Mouse (Mus musculus): Measurements from ENCODE around the gene Pgf. TPM values are rescaled to one million over a fixed set of nuclear protein-coding genes. Genes with fewer than 3 reads are reported as not detected.
"Not testable (repeated sequence)": the region's sequence is repeated elsewhere in the genome, so short reads cannot be mapped to it uniquely, and the experiment has no call there.

The Pgf gene
- polyA plus RNA-seq, 1 experiment from 2014 or later, result 15.9 TPM

DNA sequence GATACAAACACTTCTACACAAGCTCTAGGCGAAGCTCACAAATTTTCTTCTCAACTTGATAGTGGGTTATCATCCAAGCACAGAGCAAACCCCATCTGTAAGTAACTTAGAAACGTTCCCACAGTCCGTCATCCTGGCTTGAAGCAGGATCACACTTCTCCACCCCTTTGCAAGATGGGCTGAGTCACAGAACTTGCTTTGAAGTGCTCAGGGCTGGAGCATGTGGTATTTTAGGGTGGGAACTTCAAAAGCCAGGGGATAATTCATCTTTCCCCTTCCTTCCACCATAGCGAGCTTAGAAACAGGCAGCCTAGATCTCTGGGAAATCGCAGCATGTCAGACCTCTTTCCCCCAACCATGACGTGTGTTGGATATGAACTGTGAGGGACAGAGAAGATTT, 21.3 kb downstream of the Pgf start:
- Histone ChIP-seq H3K4me2 (replicated peaks) (no peak overlapping the region), H3K27ac (replicated peaks) (no peak overlapping the region; the same call in 1 of the 2 replicates), H3K36me3 (no peaks in the 10 kb centered on the region), H3K9me3 (replicated peaks) (no peaks in the 10 kb centered on the region), H3K9ac (no peak overlapping the region), H3K4me3 (replicated peaks) (no peak overlapping the region), H3K27me3 (peaks cover 5% of the 10 kb centered on the region), H3K4me1 (peaks cover 8% of the 10 kb centered on the region)
- ATAC-seq (ENCODE audit: insufficient number of reproducible peaks, low FRiP score, low TSS enrichment, low read depth), result no peak
- WGBS, result 28% methylated on average over 6 of the region's 6 CpGs

- Histone ChIP-seq H3K36me3 (no peaks in the 10 kb centered on the region), H3K4me1 (peaks cover 15% of the 10 kb centered on the region), H3K27me3 (peaks cover 26% of the 10 kb centered on the region), H3K9me3 (replicated peaks) (no peaks in the 10 kb centered on the region), H3K4me2 (replicated peaks) (no peak overlapping the region), H3K27ac (replicated peaks) (no peak overlapping the region), H3K4me3 (replicated peaks) (no peak overlapping the region), H3K9ac (no peak overlapping the region)
- no peak for ATAC-seq (ENCODE audit: insufficient number of reproducible peaks, low FRiP score, low TSS enrichment, low read depth)
- WGBS, result 70% methylated on average over 3 of the region's 3 CpGs
Measured at GRCm38 (mm10) chr12:85153011-85153410, 24.6 kb downstream of the Pgf start.

- ATAC-seq (ENCODE audit: insufficient number of reproducible peaks, low FRiP score, low TSS enrichment, low read depth), result peak; percentile 69; the same call in 1 of the 2 replicates
- Histone ChIP-seq H3K4me1 (peaks cover 16% of the 10 kb centered on the region), H3K36me3 (no peaks in the 10 kb centered on the region), H3K27me3 (peaks cover 26% of the 10 kb centered on the region), H3K9me3 (replicated peaks) (no peaks in the 10 kb centered on the region), H3K4me2 (replicated peaks) (peak within 1 kb of the TSS; percentile 24), H3K27ac (replicated peaks) (no peak within 1 kb of the TSS), H3K4me3 (replicated peaks) (peak within 1 kb of the TSS; percentile 21), H3K9ac (no peak within 1 kb of the TSS)
- 15% methylated on average over 28 of the region's 28 CpGs for WGBS
Measured at GRCm38 (mm10) chr12:85151002-85151774, 26.4 kb downstream of the Pgf start, which contains the start of gene Rps6kl1. Rps6kl1 (minus strand) TSS chr12:85151264.

DNA sequence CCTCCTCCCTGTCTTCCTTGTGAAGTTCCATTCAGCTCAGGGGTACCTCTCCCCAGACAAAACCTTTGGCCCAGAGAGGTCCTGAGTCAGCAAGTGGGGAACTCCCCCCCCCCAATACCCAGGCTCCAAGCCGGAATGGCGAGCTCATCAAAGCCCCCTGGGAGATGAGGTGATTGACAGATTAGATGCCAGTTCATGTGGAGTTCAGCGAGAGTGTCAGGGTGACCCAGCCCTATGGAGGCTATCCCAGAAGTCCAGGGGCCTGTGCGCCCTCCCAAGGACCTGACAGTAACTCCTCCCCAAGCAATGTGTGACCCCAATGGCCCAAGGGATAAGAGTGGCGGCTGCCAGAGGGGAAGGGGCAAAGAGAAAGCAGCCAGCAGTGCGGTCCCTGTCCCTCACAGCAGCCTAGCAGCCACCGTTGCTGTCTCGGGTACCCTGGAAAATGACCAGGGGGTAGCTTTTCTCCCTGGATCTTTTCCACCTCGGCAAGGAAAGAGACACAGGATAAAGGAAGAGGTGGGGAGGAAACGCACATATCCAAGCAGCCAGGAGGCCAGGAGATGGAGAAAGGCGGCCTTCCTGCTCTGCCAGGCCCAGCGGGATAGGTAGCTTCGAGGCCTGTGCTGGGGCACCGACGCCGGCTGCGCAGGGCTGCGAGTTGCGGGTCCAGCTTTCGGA, 27.1 kb downstream of the Pgf start:
- ATAC-seq (ENCODE audit: insufficient number of reproducible peaks, low FRiP score, low TSS enrichment, low read depth), result no peak
- Histone ChIP-seq H3K4me3 (replicated peaks) (peak overlapping the region; percentile 21), H3K9me3 (replicated peaks) (no peaks in the 10 kb centered on the region), H3K4me1 (peaks cover 23% of the 10 kb centered on the region), H3K27ac (replicated peaks) (no peak overlapping the region), H3K36me3 (no peaks in the 10 kb centered on the region), H3K27me3 (peaks cover 26% of the 10 kb centered on the region), H3K9ac (no peak overlapping the region), H3K4me2 (replicated peaks) (peak overlapping the region; percentile 24)
- WGBS, result 12% methylated on average over 20 of the region's 20 CpGs

DNA sequence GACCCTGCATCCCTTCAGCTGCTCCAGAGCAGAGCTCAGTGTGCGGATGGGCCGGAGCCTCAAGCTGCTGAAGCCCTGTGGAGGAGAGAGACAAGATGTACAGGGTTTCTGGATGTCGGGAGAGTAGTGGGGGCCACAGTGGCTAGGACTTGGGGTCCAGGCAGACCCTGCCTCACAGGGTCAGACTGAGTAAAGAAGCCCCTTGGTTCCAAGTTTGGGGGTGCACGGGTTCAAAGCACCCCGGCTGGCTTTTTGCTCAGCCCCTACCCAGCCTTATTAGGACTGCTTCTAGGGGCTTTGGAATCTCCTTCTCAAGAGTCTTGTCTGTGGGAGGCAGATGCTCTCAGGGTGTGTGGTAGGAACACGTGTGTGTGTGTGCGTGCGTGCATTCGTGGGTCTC, 30.7 kb downstream of the Pgf start:
- no peak overlapping the region for H3K9ac ChIP-seq
- H3K9me3 ChIP-seq (replicated peaks), result no peaks in the 10 kb centered on the region
- 74% methylated on average over 9 of the region's 9 CpGs for WGBS
- H3K4me3 ChIP-seq (replicated peaks), result no peak overlapping the region
- ATAC-seq (ENCODE audit: insufficient number of reproducible peaks, low FRiP score, low TSS enrichment, low read depth), result no peak
- no peak overlapping the region for H3K4me2 ChIP-seq (replicated peaks)
- no peaks in the 10 kb centered on the region for H3K36me3 ChIP-seq
- peaks cover 29% of the 10 kb centered on the region for H3K4me1 ChIP-seq
- no peak overlapping the region for H3K27ac ChIP-seq (replicated peaks)
- H3K27me3 ChIP-seq, result peaks cover 26% of the 10 kb centered on the region

GRCm38 (mm10) chr12:85146355-85146754, 31.2 kb downstream of the Pgf start:
- no peak overlapping the region for H3K4me3 ChIP-seq (replicated peaks)
- no peak overlapping the region for H3K4me2 ChIP-seq (replicated peaks)
- H3K27me3 ChIP-seq, result peaks cover 21% of the 10 kb centered on the region
- no peak for ATAC-seq (ENCODE audit: insufficient number of reproducible peaks, low FRiP score, low TSS enrichment, low read depth)
- H3K9ac ChIP-seq, result no peak overlapping the region
- no peaks in the 10 kb centered on the region for H3K36me3 ChIP-seq
- WGBS, result 29% methylated on average over 10 of the region's 11 CpGs
- peaks cover 28% of the 10 kb centered on the region for H3K4me1 ChIP-seq
- H3K9me3 ChIP-seq (replicated peaks), result no peaks in the 10 kb centered on the region
- H3K27ac ChIP-seq (replicated peaks), result no peak overlapping the region

GRCm38 (mm10) chr12:85145630-85146029, 32.0 kb downstream of the Pgf start:
- H3K36me3 ChIP-seq, result no peaks in the 10 kb centered on the region
- no peak overlapping the region for H3K4me2 ChIP-seq (replicated peaks)
- peaks cover 21% of the 10 kb centered on the region for H3K4me1 ChIP-seq
- WGBS, result 57% methylated on average over 9 of the region's 9 CpGs
- no peaks in the 10 kb centered on the region for H3K9me3 ChIP-seq (replicated peaks)
- peak overlapping the region; percentile 55; the same call in 1 of the 2 replicates for H3K27ac ChIP-seq (replicated peaks)
- H3K27me3 ChIP-seq, result peaks cover 14% of the 10 kb centered on the region
- ATAC-seq (ENCODE audit: insufficient number of reproducible peaks, low FRiP score, low TSS enrichment, low read depth), result peak; percentile 63
- no peak overlapping the region for H3K4me3 ChIP-seq (replicated peaks)
- H3K9ac ChIP-seq, result no peak overlapping the region

- no peak overlapping the region for H3K9ac ChIP-seq
- H3K27me3 ChIP-seq, result peaks cover 6% of the 10 kb centered on the region; the same call in 1 of the 2 replicates
- WGBS, result 86% methylated on average over 4 of the region's 4 CpGs
- no peak overlapping the region for H3K4me2 ChIP-seq (replicated peaks)
- 0 out of 2 replicates have a peak overlapping the region, but pooled peaks have one; percentile 7 for H3K27ac ChIP-seq (replicated peaks)
- no peak overlapping the region for H3K4me3 ChIP-seq (replicated peaks)
- no peaks in the 10 kb centered on the region for H3K36me3 ChIP-seq
- H3K4me1 ChIP-seq, result peaks cover 22% of the 10 kb centered on the region
- H3K9me3 ChIP-seq (replicated peaks), result no peaks in the 10 kb centered on the region
- no peak for ATAC-seq (ENCODE audit: insufficient number of reproducible peaks, low FRiP score, low TSS enrichment, low read depth)
Measured at GRCm38 (mm10) chr12:85144821-85145220, 32.8 kb downstream of the Pgf start.

DNA sequence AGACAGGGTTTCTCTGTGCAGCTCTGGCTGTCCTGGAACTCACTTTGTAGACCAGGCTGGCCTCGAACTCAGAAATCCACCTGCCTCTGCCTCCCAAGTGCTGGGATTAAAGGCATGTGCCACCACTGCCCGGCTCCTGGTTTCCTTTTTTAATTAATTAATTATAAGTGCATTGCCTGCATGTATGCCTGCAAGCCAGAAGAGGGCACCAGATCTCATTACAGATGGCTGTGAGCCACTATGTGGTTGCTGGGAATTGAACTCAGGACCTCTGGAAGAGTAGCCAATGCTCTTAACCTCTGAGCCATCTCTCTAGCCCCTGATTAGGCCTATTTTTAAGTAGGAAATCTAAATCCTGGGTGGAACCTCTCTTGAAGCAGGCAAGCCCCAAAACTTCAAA, 33.3 kb downstream of the Pgf start:
- WGBS, result 48% methylated on average over 2 of the region's 2 CpGs
- not testable (repeated sequence) for H3K9ac ChIP-seq; H3K4me2 ChIP-seq (replicated peaks); H3K9me3 ChIP-seq (replicated peaks); ATAC-seq (ENCODE audit: insufficient number of reproducible peaks, low FRiP score, low TSS enrichment, low read depth); H3K4me3 ChIP-seq (replicated peaks); H3K27me3 ChIP-seq; H3K27ac ChIP-seq (replicated peaks); H3K36me3 ChIP-seq
- peaks cover 22% of the 10 kb centered on the region for H3K4me1 ChIP-seq

GRCm38 (mm10) chr12:85142803-85143202, 34.8 kb downstream of the Pgf start:
- H3K4me1 ChIP-seq, result peaks cover 22% of the 10 kb centered on the region
- no peak overlapping the region for H3K27ac ChIP-seq (replicated peaks)
- H3K9ac ChIP-seq, result no peak overlapping the region
- peaks cover 5% of the 10 kb centered on the region for H3K27me3 ChIP-seq
- no peak overlapping the region for H3K4me2 ChIP-seq (replicated peaks)
- ATAC-seq (ENCODE audit: insufficient number of reproducible peaks, low FRiP score, low TSS enrichment, low read depth), result 0 out of 2 replicates have a peak, but pooled peaks have one; percentile 55
- H3K9me3 ChIP-seq (replicated peaks), result no peaks in the 10 kb centered on the region
- no peaks in the 10 kb centered on the region for H3K36me3 ChIP-seq
- 12% methylated on average over 4 of the region's 4 CpGs for WGBS
- H3K4me3 ChIP-seq (replicated peaks), result no peak overlapping the region

DNA sequence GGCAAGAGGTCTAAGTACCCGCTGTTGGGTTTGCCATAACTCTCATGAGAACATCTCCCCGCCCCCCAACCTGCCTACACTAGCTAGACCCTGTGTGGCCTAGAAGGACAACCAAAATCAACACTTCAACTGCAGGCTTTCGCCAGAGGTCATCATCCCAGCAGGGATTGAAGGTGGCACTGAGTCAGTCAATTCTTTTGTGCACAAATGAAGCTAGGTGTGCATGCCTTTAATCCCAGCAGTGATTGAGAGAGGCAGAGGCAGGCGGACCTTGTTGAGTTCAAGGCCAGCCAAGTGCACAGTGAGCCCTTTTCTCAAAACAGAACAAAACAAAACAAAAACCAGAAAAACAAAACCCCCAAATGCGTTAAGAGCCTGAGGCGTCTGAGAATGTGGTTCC, 36.5 kb downstream of the Pgf start:
- Histone ChIP-seq H3K9me3 (replicated peaks) (no peaks in the 10 kb centered on the region), H3K4me3 (replicated peaks) (no peak overlapping the region), H3K27ac (replicated peaks) (no peak overlapping the region), H3K27me3 (peaks cover 5% of the 10 kb centered on the region), H3K4me2 (replicated peaks) (no peak overlapping the region), H3K4me1 (peaks cover 21% of the 10 kb centered on the region), H3K9ac (no peak overlapping the region), H3K36me3 (no peaks in the 10 kb centered on the region)
- no peak for ATAC-seq (ENCODE audit: insufficient number of reproducible peaks, low FRiP score, low TSS enrichment, low read depth)
- 76% methylated on average over 6 of the region's 6 CpGs for WGBS

Measured in embryonic facial prominence, embryonic 15.5 days (tissue).